Mouse (Mus musculus): ENCODE data around the gene Gm49366.
"Not testable (repeated sequence)": the region's sequence is repeated elsewhere in the genome, so short reads cannot be mapped to it uniquely, and the experiment has no call there.

The Gm49366 gene

DNA sequence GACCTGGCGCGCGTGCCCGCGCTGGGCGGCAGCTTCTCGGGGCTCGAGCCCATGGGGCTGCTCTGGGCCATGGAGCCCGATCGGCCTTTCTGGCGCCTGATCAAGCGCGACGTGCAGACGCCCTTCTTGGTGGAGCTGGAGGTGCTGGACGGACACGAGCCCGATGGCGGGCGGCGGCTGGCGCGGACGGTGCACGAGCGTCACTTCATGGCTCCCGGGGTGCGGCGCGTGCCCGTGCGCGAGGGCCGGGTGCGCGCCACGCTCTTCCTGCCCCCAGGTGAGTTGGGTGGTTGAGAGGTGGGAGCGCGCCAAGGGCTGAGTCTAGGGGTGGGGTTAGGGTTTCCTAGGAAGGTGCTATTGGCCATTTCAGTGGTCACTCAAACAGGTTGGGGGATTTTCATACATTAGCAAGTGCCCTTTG lies at the start of gene Gm49366:
TSS of gene Gm49366 (plus strand) at position 245 of the 421 bp plus-strand sequence.
- peak; percentile 32 for DNase-seq (ENCODE audit: low spot score)

DNA sequence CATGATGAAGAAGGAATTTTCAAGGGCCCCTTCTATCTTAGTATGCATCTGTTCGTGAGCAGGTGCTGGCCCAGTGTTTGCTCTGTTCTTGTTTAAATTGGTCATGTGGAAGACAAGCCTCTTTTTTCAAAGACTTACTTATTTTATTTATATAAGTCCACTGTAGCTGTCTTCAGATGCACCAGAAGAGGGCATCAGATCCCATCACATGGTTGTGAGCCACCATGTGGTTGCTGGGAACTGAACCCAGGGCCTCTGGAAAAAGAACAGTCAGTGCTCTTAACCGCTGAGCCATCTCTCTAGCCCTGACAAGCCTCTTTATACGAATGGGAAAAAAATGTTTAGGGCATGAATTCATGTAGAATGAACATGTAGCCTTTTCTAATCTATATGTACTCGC lies 49.4 kb upstream of the Gm49366 start:
- no peak for DNase-seq (ENCODE audit: low spot score)

GRCm38 (mm10) chr12:83997221-83997620 lies 41.5 kb upstream of the Gm49366 start:
- no peak for DNase-seq (ENCODE audit: low spot score)

- no peak for DNase-seq (ENCODE audit: low spot score)
Measured at GRCm38 (mm10) chr12:83998341-83999107, 40.2 kb upstream of the Gm49366 start.

DNA sequence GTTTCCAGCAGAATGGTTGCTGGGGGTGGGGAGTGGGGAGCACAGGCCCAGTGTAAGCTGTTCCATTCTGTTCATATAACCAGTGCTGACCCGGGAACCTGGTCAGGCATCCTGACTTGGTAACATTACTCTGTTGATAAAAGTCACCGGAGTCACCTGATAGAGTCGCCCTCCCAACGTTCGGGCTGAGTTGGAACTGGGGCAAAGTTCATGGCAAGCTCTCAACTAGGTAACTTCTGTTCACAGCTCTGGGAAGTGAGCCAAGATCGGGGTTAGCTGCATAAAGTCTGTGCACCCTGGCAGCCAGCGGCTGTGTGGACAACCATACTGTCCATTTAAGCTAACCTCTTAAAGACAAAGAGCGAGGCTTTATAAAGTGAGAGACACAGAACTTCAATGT lies 39.5 kb upstream of the Gm49366 start:
- DNase-seq (ENCODE audit: low spot score), result not testable (repeated sequence)

- no peak for DNase-seq (ENCODE audit: low spot score)
Measured at GRCm38 (mm10) chr12:84000418-84000817, 38.3 kb upstream of the Gm49366 start.

DNA sequence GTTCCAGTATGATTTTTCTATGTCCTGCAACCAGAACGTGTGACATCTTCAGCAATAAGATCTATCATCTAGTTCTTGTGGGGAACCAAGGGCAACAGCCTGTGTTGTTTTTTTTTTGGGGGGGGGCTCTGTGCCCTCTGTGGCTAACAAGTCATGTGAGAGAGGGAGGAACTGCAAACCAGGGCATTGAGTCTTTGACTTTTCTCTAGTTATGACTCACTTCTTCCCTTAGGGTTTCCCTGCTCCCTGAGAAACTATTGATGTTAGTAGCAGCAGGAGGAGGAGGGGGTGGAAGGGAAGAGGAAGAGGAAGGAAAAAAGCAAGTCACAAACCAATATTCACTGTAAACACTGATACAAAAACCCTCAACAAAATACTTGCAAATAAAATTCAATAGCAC lies 34.9 kb upstream of the Gm49366 start:
- DNase-seq (ENCODE audit: low spot score), result no peak

DNA sequence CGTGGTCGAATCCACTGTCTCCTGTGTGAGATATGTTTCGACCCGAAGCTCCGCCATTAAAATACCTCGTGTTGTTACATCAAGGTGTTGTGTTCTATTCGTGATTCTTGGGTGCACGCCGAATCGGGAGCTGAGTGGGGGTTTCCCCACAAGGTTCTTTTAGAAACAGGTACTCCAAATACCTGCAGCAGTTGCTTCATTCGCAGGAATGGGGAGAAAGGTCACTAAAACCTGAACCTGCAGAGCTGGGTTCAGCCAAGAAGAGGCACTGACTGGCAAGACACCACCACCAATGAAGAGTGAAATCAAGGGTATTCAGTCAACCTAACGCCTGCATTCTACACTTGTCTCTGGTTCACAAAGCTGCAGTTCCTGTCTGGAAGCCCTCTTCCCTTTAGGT lies 30.5 kb upstream of the Gm49366 start:
- no peak for DNase-seq (ENCODE audit: low spot score)

DNA sequence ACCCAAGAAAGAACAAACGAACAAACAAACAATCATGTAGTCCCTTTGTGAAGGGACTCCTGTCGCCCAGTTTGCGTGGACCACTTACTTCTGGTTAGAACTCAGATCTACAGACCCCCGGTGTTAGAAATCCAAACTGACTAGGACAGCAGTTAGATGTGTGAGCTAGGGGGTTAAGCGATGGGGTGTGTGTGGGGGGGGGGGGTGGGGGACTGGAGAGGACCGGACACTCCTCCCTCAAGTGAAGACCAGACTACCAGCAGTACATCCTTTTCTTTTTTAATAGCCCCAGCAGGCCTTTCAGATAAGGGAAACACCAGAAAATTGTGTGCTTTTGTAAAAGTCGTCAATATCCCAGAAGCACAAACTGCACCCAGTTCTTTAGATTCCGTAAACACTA lies 30.0 kb upstream of the Gm49366 start:
- no peak for DNase-seq (ENCODE audit: low spot score)

GRCm38 (mm10) chr12:84009171-84009965 lies 29.4 kb upstream of the Gm49366 start, which contains the start of gene Acot1:
Gene Acot1 (plus strand): TSS chr12:84009490.
- peak; percentile 66 for DNase-seq (ENCODE audit: low spot score)

GRCm38 (mm10) chr12:84010201-84010600 lies 28.5 kb upstream of the Gm49366 start:
- DNase-seq (ENCODE audit: low spot score), result no peak

DNA sequence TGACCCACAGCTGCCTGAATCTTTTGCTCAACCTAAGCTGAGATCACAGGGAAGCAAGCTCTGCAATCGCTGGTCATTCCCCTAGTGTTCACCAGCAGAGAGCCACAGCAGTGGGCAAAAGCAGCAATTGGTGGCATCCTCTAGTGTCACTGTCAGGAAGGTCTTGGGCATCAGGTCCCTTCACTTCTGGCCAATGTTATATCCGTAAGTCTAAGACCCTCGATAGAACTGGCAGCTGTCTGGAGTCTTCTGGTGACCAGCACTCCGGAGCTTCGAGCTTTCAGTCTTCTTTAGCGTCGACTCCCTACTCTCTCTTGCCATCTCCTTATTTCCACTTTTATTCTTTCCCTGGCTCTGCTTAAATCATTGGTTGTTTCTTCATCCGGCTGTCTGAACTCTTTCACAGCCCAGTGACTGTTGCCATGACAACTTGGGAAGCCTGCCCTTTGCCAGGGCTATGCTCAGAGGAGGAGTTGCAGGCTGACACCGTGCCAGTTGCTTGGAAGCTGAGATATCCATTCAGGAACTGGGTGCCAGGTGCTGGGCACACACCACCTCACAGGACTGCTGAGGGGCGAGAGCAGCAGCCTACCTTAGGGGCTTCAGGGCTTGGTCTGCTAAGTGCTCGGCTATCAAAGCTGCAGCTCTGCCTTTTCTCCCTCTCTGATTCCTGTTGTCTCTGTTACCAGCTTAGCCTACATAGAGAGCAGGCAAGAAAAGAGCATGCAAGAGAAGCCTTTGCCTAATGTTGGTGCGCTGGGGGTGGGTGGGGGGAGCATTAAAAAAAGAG lies 27.3 kb upstream of the Gm49366 start:
- peak; percentile 73 for DNase-seq (ENCODE audit: low spot score)

- no peak for DNase-seq (ENCODE audit: low spot score)
Measured at GRCm38 (mm10) chr12:84013130-84013529, 25.6 kb upstream of the Gm49366 start.

GRCm38 (mm10) chr12:84013701-84014100 lies 25.0 kb upstream of the Gm49366 start:
- DNase-seq (ENCODE audit: low spot score), result peak; percentile 39

GRCm38 (mm10) chr12:84020528-84020927 lies 18.2 kb upstream of the Gm49366 start:
- DNase-seq (ENCODE audit: low spot score), result not testable (repeated sequence)

GRCm38 (mm10) chr12:84022266-84022665 lies 16.5 kb upstream of the Gm49366 start:
- DNase-seq (ENCODE audit: low spot score), result not testable (repeated sequence)

- no peak for DNase-seq (ENCODE audit: low spot score)
Measured at GRCm38 (mm10) chr12:84023052-84023745, 15.5 kb upstream of the Gm49366 start.

- DNase-seq (ENCODE audit: low spot score), result no peak
Measured at GRCm38 (mm10) chr12:84025888-84026287, 12.8 kb upstream of the Gm49366 start.

GRCm38 (mm10) chr12:84028328-84028727 lies 10.4 kb upstream of the Gm49366 start:
- DNase-seq (ENCODE audit: low spot score), result not testable (repeated sequence)

DNA sequence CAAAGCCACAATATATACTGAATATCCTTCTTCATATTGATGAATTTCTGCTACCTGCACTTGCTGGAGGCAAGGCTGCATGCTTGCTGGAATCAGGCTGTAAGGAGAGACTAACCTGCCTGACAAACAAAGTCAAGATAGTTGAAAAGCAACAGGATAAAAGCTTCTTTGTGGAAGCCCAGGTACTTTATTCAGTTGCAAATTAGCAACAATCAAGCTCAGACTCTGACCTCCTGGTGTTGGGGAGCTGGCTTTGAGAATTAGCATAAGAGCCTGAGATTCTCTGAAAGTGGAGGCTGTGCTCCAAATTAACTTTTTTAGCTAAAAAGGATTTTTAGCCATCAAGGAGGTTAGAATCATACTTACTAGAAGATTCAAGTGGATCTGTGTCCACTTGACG lies 9.7 kb upstream of the Gm49366 start:
- DNase-seq (ENCODE audit: low spot score), result not testable (repeated sequence)

GRCm38 (mm10) chr12:84030659-84031332 lies 7.9 kb upstream of the Gm49366 start:
- peak; percentile 87 for DNase-seq (ENCODE audit: low spot score)
